In the genomic region with DNA sequence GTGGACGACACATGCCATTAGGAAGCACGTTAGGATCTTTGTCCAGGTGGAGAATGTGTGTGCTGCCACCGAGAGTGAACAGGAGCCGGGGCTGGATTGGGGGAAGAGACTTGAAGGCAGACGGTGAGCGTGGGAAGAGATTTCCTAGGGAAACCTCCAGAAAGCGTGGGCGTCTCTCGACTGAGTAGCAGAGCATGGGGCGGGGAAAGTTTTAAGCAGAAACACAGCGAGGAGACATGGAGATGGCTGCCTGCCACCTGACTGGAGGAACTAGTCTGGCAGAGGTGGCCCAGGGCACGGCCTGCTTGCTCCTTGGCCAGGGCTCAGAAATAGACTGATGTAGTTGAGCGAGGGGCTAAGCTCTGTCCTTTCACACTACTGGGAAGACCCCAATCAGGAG, we compare ENCODE assay signal across 8 mouse cellular contexts.
DNase-seq lines count a peak whose midpoint lies in the region; ATAC-seq and TF ChIP-seq lines count a peak whose summit lies in the region.

No protein-coding gene starts in this region.

- 42% methylated on average over 13 of the region's 13 CpGs for WGBS in lung, adult 2 months
- 53% methylated on average over 13 of the region's 13 CpGs for WGBS in heart, embryonic 15.5 days
- WGBS in stomach, embryonic 14.5 days = 64% methylated on average over 13 of the region's 13 CpGs

- H3K4me3 ChIP-seq in lung, adult 2 months (replicated peaks; ENCODE audit: extremely low read depth, low read depth, low read length) = no peak overlapping the region
- no peak overlapping the region for H3K4me3 ChIP-seq in heart, embryonic 15.5 days
- no peak overlapping the region for H3K4me3 ChIP-seq in stomach, embryonic 14.5 days (ENCODE audit: low read depth, low read length)

- no peak overlapping the region for H3K4me2 ChIP-seq in heart, embryonic 15.5 days
- H3K4me2 ChIP-seq in stomach, embryonic 14.5 days (replicated peaks; ENCODE audit: low read depth, low read length) = no peak overlapping the region

- H3K27me3 ChIP-seq in heart, embryonic 15.5 days = no peaks in the 10 kb centered on the region
- no peaks in the 10 kb centered on the region for H3K27me3 ChIP-seq in stomach, embryonic 14.5 days (ENCODE audit: control insufficient read depth, insufficient read depth, low read length)

- 0 out of 2 replicates have a peak overlapping the region, but pooled peaks have one; percentile 0 for H3K27ac ChIP-seq in heart, embryonic 15.5 days
- 0 out of 2 replicates have a peak overlapping the region, but pooled peaks have one; percentile 7 for H3K27ac ChIP-seq in stomach, embryonic 14.5 days (ENCODE audit: low read length)

- no peak for TF ChIP-seq CTCF in lung, adult 2 months (IDR thresholded peaks at IDR 0.05; ENCODE audit: insufficient read depth, low read length)

- peaks cover 11% of the 10 kb centered on the region; the same call in 1 of the 2 replicates for H3K36me3 ChIP-seq in heart, embryonic 15.5 days
- H3K36me3 ChIP-seq in stomach, embryonic 14.5 days (ENCODE audit: control insufficient read depth, insufficient read depth, low read length) = peaks cover 10% of the 10 kb centered on the region

- TF ChIP-seq POLR2A in lung, adult 2 months (IDR thresholded peaks at IDR 0.05; ENCODE audit: borderline replicate concordance, extremely low read depth, low read depth, low read length) = no peak

- H3K9ac ChIP-seq in heart, embryonic 15.5 days = no peak overlapping the region
- no peak overlapping the region for H3K9ac ChIP-seq in stomach, embryonic 14.5 days (replicated peaks; ENCODE audit: low read depth, low read length)

- H3K4me1 ChIP-seq in lung, adult 2 months (ENCODE audit: control insufficient read depth, insufficient read depth, low read length) = peaks cover under 1% of the 10 kb centered on the region
- peaks cover 25% of the 10 kb centered on the region for H3K4me1 ChIP-seq in heart, embryonic 15.5 days (replicated peaks)
- peaks cover 7% of the 10 kb centered on the region; the same call in 1 of the 2 replicates for H3K4me1 ChIP-seq in stomach, embryonic 14.5 days (ENCODE audit: control insufficient read depth, insufficient read depth, low read length)

- ATAC-seq in heart, embryonic 15.5 days (replicated peaks; ENCODE audit: insufficient number of reproducible peaks, insufficient read depth, low FRiP score, low read depth) = no peak
- no peak for ATAC-seq in stomach, embryonic 14.5 days (ENCODE audit: insufficient number of reproducible peaks, insufficient read depth, low FRiP score, low read depth)

- no peaks in the 10 kb centered on the region for H3K9me3 ChIP-seq in heart, embryonic 15.5 days (replicated peaks)
- no peaks in the 10 kb centered on the region for H3K9me3 ChIP-seq in stomach, embryonic 14.5 days (ENCODE audit: control insufficient read depth, low read depth, low read length)

- peak; percentile 75 to 79 for DNase-seq in lung, adult 18-20 months
- DNase-seq in lung, adult 2 months = no peak
- DNase-seq in left cerebral cortex, adult 9 months (ENCODE audit: low spot score in 2 of 2) = peak; percentile 76 to 89
- DNase-seq in liver = no peak
- DNase-seq in adrenal gland, postnatal 4 days (ENCODE audit: low spot score in 2 of 2) = no peak
- no peak for DNase-seq in adrenal gland, adult 18-20 months (ENCODE audit: low spot score in 2 of 2)

Comparison
In these comparisons a context has a peak if more than half of its experiments do, and no peak if none do; other contexts are left out.
1. DNase-seq: peak in lung, adult 18-20 months (2 of 2) and left cerebral cortex, adult 9 months (2 of 2); none in lung, adult 2 months (single experiment), liver (single experiment), adrenal gland, postnatal 4 days (0 of 2) and adrenal gland, adult 18-20 months (0 of 2).